Comparison of ENCODE assay signal across 22 mouse cellular contexts in genomic region chr3:17661987-17662386, GRCm38 (mm10).
A peak's percentile ranks its signal among the peaks of the same experiment; 100 is the strongest.
DNase-seq lines count a peak whose midpoint lies in the region; ATAC-seq lines count a peak whose summit lies in the region.
"Had no signal": no experiment of that assay in that cellular context is flagged by ENCODE, and none has a peak within 500 bp of the region (broad histone marks: within the 10 kb centered on the region; RNA-seq: fewer than 3 reads in every experiment).

No protein-coding gene starts in this region.

- H3K36me3 ChIP-seq in heart, embryonic 10.5 days: no peaks in the 10 kb centered on the region
- H3K36me3 ChIP-seq in midbrain, embryonic 11.5 days (ENCODE audit: control insufficient read depth, insufficient read depth, low read length): no peaks in the 10 kb centered on the region
- H3K36me3 ChIP-seq in midbrain, embryonic 14.5 days (ENCODE audit: control insufficient read depth, insufficient read depth, low read length): no peaks in the 10 kb centered on the region
- H3K36me3 ChIP-seq: G1E had no signal

- H3K27me3 ChIP-seq in heart, embryonic 10.5 days (ENCODE audit: insufficient read depth, poor library complexity, severe bottlenecking): no peaks in the 10 kb centered on the region
- H3K27me3 ChIP-seq in midbrain, embryonic 11.5 days (ENCODE audit: control insufficient read depth, insufficient read depth, low read length): no peaks in the 10 kb centered on the region
- no peaks in the 10 kb centered on the region for H3K27me3 ChIP-seq in midbrain, embryonic 14.5 days (ENCODE audit: control insufficient read depth, insufficient read depth, low read length)
- H3K27me3 ChIP-seq: CH12.LX, Patski had no signal

- 86% methylated on average over 1 of the region's 1 CpGs for WGBS in heart, embryonic 10.5 days
- WGBS in midbrain, embryonic 11.5 days: 100% methylated on average over 1 of the region's 1 CpGs
- WGBS in midbrain, embryonic 14.5 days: 98% methylated on average over 1 of the region's 1 CpGs

- peak; percentile 71 for DNase-seq in heart, adult 11 months
- DNase-seq in heart, embryonic 10.5 days (ENCODE audit: low spot score): no peak
- DNase-seq in midbrain, embryonic 11.5 days (ENCODE audit: low spot score, missing footprints): peak; percentile 80
- DNase-seq in midbrain, embryonic 14.5 days: no peak
- peak; percentile 18 for DNase-seq in ZHBTc4 (ENCODE audit: low read depth, low spot score)
- no peak for DNase-seq in embryo, embryonic 10 days (ENCODE audit: low spot score)
- DNase-seq: adrenal gland, adult 2 months; adrenal gland, adult 8-10 months; adrenal gland, postnatal 10 days; adrenal gland, postnatal 14 days; adrenal gland, postnatal 25 days; adrenal gland, postnatal 36 days; B cell, adult 2 months; cerebellum, adult 11 months; cerebellum, adult 11-12 months; cerebellum, adult 18-20 months; cerebellum, adult 2 months had no signal

- H3K4me2 ChIP-seq in midbrain, embryonic 11.5 days: no peak overlapping the region
- H3K4me2 ChIP-seq in midbrain, embryonic 14.5 days (ENCODE audit: low read length): no peak overlapping the region

- H3K4me3 ChIP-seq in heart, embryonic 10.5 days: no peak overlapping the region
- H3K4me3 ChIP-seq in midbrain, embryonic 11.5 days (ENCODE audit: low read depth, low read length): no peak overlapping the region
- no peak overlapping the region for H3K4me3 ChIP-seq in midbrain, embryonic 14.5 days (replicated peaks; ENCODE audit: low read depth, low read length)

- no peak overlapping the region for H3K27ac ChIP-seq in heart, embryonic 10.5 days
- no peak overlapping the region for H3K27ac ChIP-seq in midbrain, embryonic 11.5 days (ENCODE audit: low read depth, low read length)
- H3K27ac ChIP-seq in midbrain, embryonic 14.5 days (replicated peaks; ENCODE audit: low read depth, low read length): no peak overlapping the region

- H3K9me3 ChIP-seq in heart, embryonic 10.5 days: no peaks in the 10 kb centered on the region
- H3K9me3 ChIP-seq in midbrain, embryonic 11.5 days (ENCODE audit: control insufficient read depth, low read length): no peaks in the 10 kb centered on the region
- no peaks in the 10 kb centered on the region for H3K9me3 ChIP-seq in midbrain, embryonic 14.5 days (ENCODE audit: control insufficient read depth, low read length)
- H3K9me3 ChIP-seq: G1E had no signal

- no peaks in the 10 kb centered on the region for H3K4me1 ChIP-seq in heart, embryonic 10.5 days
- no peaks in the 10 kb centered on the region for H3K4me1 ChIP-seq in midbrain, embryonic 11.5 days (ENCODE audit: control insufficient read depth, insufficient read depth, low read length)
- H3K4me1 ChIP-seq in midbrain, embryonic 14.5 days (ENCODE audit: control insufficient read depth, insufficient read depth, low read length): no peaks in the 10 kb centered on the region

- no peak for ATAC-seq in midbrain, embryonic 11.5 days (ENCODE audit: low FRiP score)
- ATAC-seq in midbrain, embryonic 14.5 days (ENCODE audit: low FRiP score, low TSS enrichment): no peak
- ATAC-seq: activated CD4-positive, CD25-positive, alpha-beta regulatory T cell, adult 4 months; CD4-positive, CD25-positive, alpha-beta regulatory T cell, adult 4 months; Patski had no signal

- no peak overlapping the region for H3K9ac ChIP-seq in midbrain, embryonic 11.5 days (ENCODE audit: low read length)
- no peak overlapping the region for H3K9ac ChIP-seq in midbrain, embryonic 14.5 days (replicated peaks; ENCODE audit: low read length)

Comparison
In these comparisons a context has a peak if more than half of its experiments do, and no peak if none do; other contexts are left out.
1. DNase-seq: peak in heart, adult 11 months (single experiment), midbrain, embryonic 11.5 days (single experiment) and ZHBTc4 (single experiment); none in heart, embryonic 10.5 days (single experiment), midbrain, embryonic 14.5 days (single experiment) and embryo, embryonic 10 days (single experiment).